In genomic region chr11:118196824-118197388, GRCm38 (mm10) we compare ENCODE assay signal across 11 mouse cellular contexts. TPM values are rescaled to one million over a fixed set of nuclear protein-coding genes. Genes with fewer than 3 reads are reported as not detected.
DNase-seq lines count a peak whose midpoint lies in the region; ATAC-seq and TF ChIP-seq lines count a peak whose summit lies in the region.
"Had no signal": no experiment of that assay in that cellular context is flagged by ENCODE, and none has a peak within 500 bp of the region (broad histone marks: within the 10 kb centered on the region; RNA-seq: fewer than 3 reads in every experiment).

No protein-coding gene starts in this region.

- H3K27me3 ChIP-seq in hindbrain, embryonic 12.5 days: no peaks in the 10 kb centered on the region
- H3K27me3 ChIP-seq in neural tube, embryonic 15.5 days (replicated peaks): no peaks in the 10 kb centered on the region

- peaks cover 76% of the 10 kb centered on the region for H3K4me1 ChIP-seq in hindbrain, embryonic 12.5 days
- H3K4me1 ChIP-seq in neural tube, embryonic 15.5 days: peaks cover 75% of the 10 kb centered on the region

- DNase-seq in adrenal gland, postnatal 14 days: peak; percentile 67
- no peak for DNase-seq in adrenal gland, postnatal 25 days
- no peak for DNase-seq in left cerebral cortex, adult 2 months (ENCODE audit: extremely low spot score in 1 of 2, low spot score in 2 of 2)
- DNase-seq in left cerebral cortex, postnatal 25 days (ENCODE audit: low spot score in 2 of 2): no peak
- DNase-seq in kidney, adult 8-10 months: no peak
- no peak for DNase-seq in liver
- DNase-seq: spleen, adult 18-20 months had no signal

- peak overlapping the region; percentile 25; the same call in 1 of the 2 replicates for H3K4me2 ChIP-seq in hindbrain, embryonic 12.5 days (replicated peaks)
- peak overlapping the region; percentile 3; the same call in 1 of the 2 replicates for H3K4me2 ChIP-seq in neural tube, embryonic 15.5 days

- H3K9me3 ChIP-seq in hindbrain, embryonic 12.5 days (replicated peaks): no peaks in the 10 kb centered on the region
- H3K9me3 ChIP-seq in neural tube, embryonic 15.5 days (replicated peaks): no peaks in the 10 kb centered on the region

- peak overlapping the region; percentile 94 for H3K27ac ChIP-seq in left cerebral cortex, adult 2 months
- peak overlapping the region; percentile 62 for H3K27ac ChIP-seq in hindbrain, embryonic 12.5 days
- H3K27ac ChIP-seq in neural tube, embryonic 15.5 days (replicated peaks): peak overlapping the region; percentile 33; the same call in 1 of the 2 replicates
- H3K27ac ChIP-seq: liver, embryonic 14.5 days had no signal

- H3K4me3 ChIP-seq in left cerebral cortex, adult 2 months: no peak overlapping the region
- H3K4me3 ChIP-seq in hindbrain, embryonic 12.5 days: no peak overlapping the region
- no peak overlapping the region for H3K4me3 ChIP-seq in neural tube, embryonic 15.5 days (replicated peaks)
- H3K4me3 ChIP-seq: myocyte had no signal

- intact Hi-C loops in left cerebral cortex, adult 2 months (cut with DNase I): no loop called here
- intact Hi-C loops in left cerebral cortex, postnatal 25 days (cut with DNase I): no loop called here

- no peak for ATAC-seq in hindbrain, embryonic 12.5 days (ENCODE audit: low FRiP score)
- no peak for ATAC-seq in neural tube, embryonic 15.5 days (ENCODE audit: low FRiP score)

- no peak for TF ChIP-seq CTCF in left cerebral cortex, adult 2 months (IDR thresholded peaks at IDR 0.05)

- peaks cover 16% of the 10 kb centered on the region for H3K36me3 ChIP-seq in hindbrain, embryonic 12.5 days
- H3K36me3 ChIP-seq in neural tube, embryonic 15.5 days: peaks cover 15% of the 10 kb centered on the region

- H3K9ac ChIP-seq in hindbrain, embryonic 12.5 days: no peak overlapping the region
- no peak overlapping the region for H3K9ac ChIP-seq in neural tube, embryonic 15.5 days (replicated peaks)
- H3K9ac ChIP-seq: liver, embryonic 14.5 days had no signal

- 42% methylated on average over 10 of the region's 10 CpGs for WGBS in hindbrain, embryonic 12.5 days
- 44% methylated on average over 10 of the region's 10 CpGs for WGBS in neural tube, embryonic 15.5 days

RNA-seq across cellular contexts. Expression of gene Cyth1, which starts 51.5 kb away (rescaled TPM):
- total RNA-seq in adrenal gland, postnatal 14 days (2021): 48.7 and 60.8 TPM in 2 replicates
- total RNA-seq in adrenal gland, postnatal 25 days (2021): 28.9 and 42.2 TPM in 2 replicates
- 10 to 100 TPM; 65.2 to 69.3 TPM for total RNA-seq in left cerebral cortex, adult 2 months (2021)
- total RNA-seq in left cerebral cortex, postnatal 25 days (2021): 10 to 100 TPM; 64.9 to 70.1 TPM
- 29.0 and 33.5 TPM in 2 replicates for polyA plus RNA-seq in hindbrain, embryonic 12.5 days (2016; fragmentation: Nextera tagmentation; extraction: Ambion mirVana)
- polyA plus RNA-seq in neural tube, embryonic 15.5 days (2015; fragmentation: Nextera tagmentation; extraction: Ambion mirVana): 22.5 and 24.8 TPM in 2 replicates

Comparison
In these comparisons a context has a peak if more than half of its experiments do, and no peak if none do; other contexts are left out.
1. H3K27ac ChIP-seq: peak in every context shown above with its lines; median percentile 94 in left cerebral cortex, adult 2 months; 62 in hindbrain, embryonic 12.5 days; 33 in neural tube, embryonic 15.5 days.